In genomic region chr3:100422392-100423167, GRCm38 (mm10) we compare ENCODE assay signal across 7 mouse cellular contexts.
A peak's percentile ranks its signal among the peaks of the same experiment; 100 is the strongest.
DNase-seq lines count a peak whose midpoint lies in the region.

No protein-coding gene starts in this region.

- H3K36me3 ChIP-seq in splenic B cell, adult 2 months (ENCODE audit: control insufficient read depth, insufficient read depth, low read length, poor library complexity, severe bottlenecking), result no peaks in the 10 kb centered on the region

- peak; percentile 8 for DNase-seq in right cerebral cortex, postnatal 4 days
- no peak for DNase-seq in right cerebral cortex, postnatal 25 days
- peak; percentile 44 for DNase-seq in adrenal gland, adult 2 months
- DNase-seq in embryo, embryonic 9.5 days (ENCODE audit: extremely low spot score), result peak; percentile 63
- DNase-seq in kidney, adult 8-10 months, result peak; percentile 48 to 63
- peak; percentile 72 for DNase-seq in lung, postnatal 14 days
- DNase-seq in splenic B cell, adult 2 months (ENCODE audit: low read depth, low spot score), result peak; percentile 77

- no peaks in the 10 kb centered on the region for H3K27me3 ChIP-seq in splenic B cell, adult 2 months (ENCODE audit: control insufficient read depth, insufficient read depth, low read length, poor library complexity, severe bottlenecking)
